Mouse (Mus musculus) neural tube, embryonic 15.5 days (tissue): Measurements from ENCODE around the gene Qtrt1. TPM values are rescaled to one million over a fixed set of nuclear protein-coding genes. Genes with fewer than 3 reads are reported as not detected.

Experiments used
- ATAC-seq: fragments of 200-750 bp; cut with Nextera tagmentation; 2 replicates; pipeline ENCODE4 v1.8.0; 2017; ENCODE audit warnings: mild to moderate bottlenecking, moderate TSS enrichment, moderate library complexity; ENCODE audit not compliant: low FRiP score
- H3K27ac ChIP-seq: fragments of 300-500 bp; sonication (generic); replicated peaks from 2 replicates; pipeline ENCODE4 v1.5.1; 2015; ENCODE audit warnings: mild to moderate bottlenecking, inconsistent platforms
- H3K27me3 ChIP-seq: fragments of 300-500 bp; sonication (generic); replicated peaks from 2 replicates; pipeline ENCODE4 v1.6.1; 2015; ENCODE audit warnings: inconsistent platforms
- H3K36me3 ChIP-seq: fragments of 300-500 bp; sonication (generic); 2 replicates; pipeline ENCODE4 v1.6.1; 2015; ENCODE audit warnings: inconsistent platforms
- H3K4me1 ChIP-seq: fragments of 300-500 bp; sonication (generic); 2 replicates; pipeline ENCODE4 v1.6.1; 2015; ENCODE audit warnings: inconsistent platforms
- H3K4me2 ChIP-seq: fragments of 300-500 bp; sonication (generic); 2 replicates; pipeline ENCODE4 v1.6.1; 2015; ENCODE audit warnings: inconsistent platforms, mild to moderate bottlenecking, moderate library complexity
- H3K4me3 ChIP-seq: fragments of 300-500 bp; sonication (generic); replicated peaks from 2 replicates; pipeline ENCODE4 v1.5.1; 2015; ENCODE audit warnings: mild to moderate bottlenecking, inconsistent platforms
- H3K9ac ChIP-seq: fragments of 300-500 bp; sonication (generic); replicated peaks from 2 replicates; pipeline ENCODE4 v1.6.1; 2015; ENCODE audit warnings: mild to moderate bottlenecking, inconsistent platforms
- H3K9me3 ChIP-seq: fragments of 300-500 bp; sonication (generic); replicated peaks from 2 replicates; pipeline ENCODE4 v1.6.1; 2016; ENCODE audit warnings: inconsistent platforms
- WGBS: fragments of 180-500 bp; shearing (Covaris S2); methylation state at CpG from one replicate; pipeline ENCODE4 v1.1.7; 2015; ENCODE audit warnings: mixed read lengths; 5-methylcytosine and 5-hydroxymethylcytosine counted together
- polyA plus RNA-seq: library from polyadenylated mRNA; unstranded; fragments of >200 nt; fragmentation: Nextera tagmentation; extraction: Ambion mirVana; gene quantifications from 2 replicates; pipeline ENCODE4 v1.2.1, GENCODE M21; 2015

Qtrt1 gene
- polyA plus RNA-seq, 1 experiment from 2014 or later, result 55.6 TPM

GRCm38 (mm10) chr9:21395692-21396091, 15.9 kb upstream of the Qtrt1 start:
- Histone ChIP-seq H3K9ac (no peak overlapping the region), H3K36me3 (peaks cover 96% of the 10 kb centered on the region), H3K4me2 (no peak overlapping the region), H3K27me3 (no peaks in the 10 kb centered on the region), H3K9me3 (no peaks in the 10 kb centered on the region), H3K27ac (no peak overlapping the region), H3K4me3 (no peak overlapping the region), H3K4me1 (no peaks in the 10 kb centered on the region)
- no peak for ATAC-seq
- 90% methylated on average over 3 of the region's 3 CpGs for WGBS

GRCm38 (mm10) chr9:21397170-21397569, 14.5 kb upstream of the Qtrt1 start:
- no peak overlapping the region for H3K4me3 ChIP-seq
- 96% methylated on average over 3 of the region's 3 CpGs for WGBS
- ATAC-seq, result no peak

GRCm38 (mm10) chr9:21401042-21401441, 10.6 kb upstream of the Qtrt1 start:
- ATAC-seq, result no peak
- Histone ChIP-seq H3K36me3 (peaks cover 95% of the 10 kb centered on the region), H3K4me3 (no peak overlapping the region), H3K4me1 (no peaks in the 10 kb centered on the region), H3K9ac (no peak overlapping the region), H3K9me3 (no peaks in the 10 kb centered on the region), H3K4me2 (no peak overlapping the region), H3K27me3 (no peaks in the 10 kb centered on the region), H3K27ac (no peak overlapping the region)
- 94% methylated on average over 9 of the region's 9 CpGs for WGBS

More at GRCm38 (mm10) chr9:21397170-21397569, 14.5 kb upstream of the Qtrt1 start:
- no peaks in the 10 kb centered on the region for H3K27me3 ChIP-seq
- H3K4me2 ChIP-seq, result no peak overlapping the region
- H3K4me1 ChIP-seq, result no peaks in the 10 kb centered on the region
- H3K36me3 ChIP-seq, result peaks cover 96% of the 10 kb centered on the region
- no peak overlapping the region for H3K27ac ChIP-seq
- H3K9me3 ChIP-seq, result no peaks in the 10 kb centered on the region
- no peak overlapping the region for H3K9ac ChIP-seq

- H3K36me3 ChIP-seq, result peaks cover 90% of the 10 kb centered on the region
- no peak for ATAC-seq
- no peak overlapping the region for H3K4me2 ChIP-seq
- no peaks in the 10 kb centered on the region for H3K27me3 ChIP-seq
- no peaks in the 10 kb centered on the region for H3K9me3 ChIP-seq
- 86% methylated on average over 11 of the region's 11 CpGs for WGBS
- H3K9ac ChIP-seq, result no peak overlapping the region
- no peak overlapping the region for H3K4me3 ChIP-seq
- H3K27ac ChIP-seq, result no peak overlapping the region
- peaks cover 3% of the 10 kb centered on the region; the same call in 1 of the 2 replicates for H3K4me1 ChIP-seq
Measured at GRCm38 (mm10) chr9:21402764-21403253, 8.8 kb upstream of the Qtrt1 start.

- 94% methylated on average over 5 of the region's 5 CpGs for whole genome bisulfite sequencing
Measured at GRCm38 (mm10) chr9:21403745-21404144, 7.9 kb upstream of the Qtrt1 start.

GRCm38 (mm10) chr9:21405525-21405924, 6.1 kb upstream of the Qtrt1 start:
- Histone ChIP-seq H3K9ac (no peak overlapping the region), H3K4me3 (no peak overlapping the region), H3K27ac (no peak overlapping the region), H3K36me3 (peaks cover 63% of the 10 kb centered on the region), H3K27me3 (no peaks in the 10 kb centered on the region), H3K4me2 (no peak overlapping the region), H3K9me3 (no peaks in the 10 kb centered on the region), H3K4me1 (peaks cover 15% of the 10 kb centered on the region; the same call in 1 of the 2 replicates)
- 80% methylated on average over 4 of the region's 4 CpGs for WGBS
- no peak for ATAC-seq

More at GRCm38 (mm10) chr9:21403745-21404144, 7.9 kb upstream of the Qtrt1 start:
- H3K9ac ChIP-seq, result no peak overlapping the region
- no peak overlapping the region for H3K4me2 ChIP-seq
- peaks cover 12% of the 10 kb centered on the region; the same call in 1 of the 2 replicates for H3K4me1 ChIP-seq
- H3K36me3 ChIP-seq, result peaks cover 81% of the 10 kb centered on the region
- no peak overlapping the region for H3K27ac ChIP-seq
- no peak overlapping the region for H3K4me3 ChIP-seq
- no peak for ATAC-seq
- H3K27me3 ChIP-seq, result no peaks in the 10 kb centered on the region
- H3K9me3 ChIP-seq, result no peaks in the 10 kb centered on the region

- 4% methylated on average over 4 of the region's 4 CpGs for WGBS
- Histone ChIP-seq H3K9ac (no peak overlapping the region), H3K9me3 (no peaks in the 10 kb centered on the region), H3K4me1 (peaks cover 30% of the 10 kb centered on the region), H3K27ac (peak overlapping the region; percentile 45; the same call in 1 of the 2 replicates), H3K36me3 (peaks cover 40% of the 10 kb centered on the region), H3K4me2 (no peak overlapping the region), H3K27me3 (no peaks in the 10 kb centered on the region), H3K4me3 (no peak overlapping the region)
- ATAC-seq, result no peak
Measured at GRCm38 (mm10) chr9:21407951-21408350, 3.7 kb upstream of the Qtrt1 start.

GRCm38 (mm10) chr9:21408624-21409023, 3.0 kb upstream of the Qtrt1 start:
- ATAC-seq, result no peak
- Histone ChIP-seq H3K27me3 (no peaks in the 10 kb centered on the region), H3K9ac (no peak overlapping the region), H3K27ac (no peak overlapping the region), H3K4me3 (no peak overlapping the region), H3K4me1 (peaks cover 34% of the 10 kb centered on the region), H3K4me2 (no peak overlapping the region), H3K9me3 (no peaks in the 10 kb centered on the region), H3K36me3 (peaks cover 34% of the 10 kb centered on the region)
- 76% methylated on average over 7 of the region's 7 CpGs for WGBS

- H3K9ac ChIP-seq, result no peak overlapping the region
- H3K27ac ChIP-seq, result no peak overlapping the region
- no peaks in the 10 kb centered on the region for H3K27me3 ChIP-seq
- H3K36me3 ChIP-seq, result peaks cover 23% of the 10 kb centered on the region
- H3K4me2 ChIP-seq, result no peak overlapping the region
- 36% methylated on average over 9 of the region's 9 CpGs for WGBS
- H3K4me1 ChIP-seq, result peaks cover 41% of the 10 kb centered on the region
- H3K9me3 ChIP-seq, result no peaks in the 10 kb centered on the region
- H3K4me3 ChIP-seq, result no peak overlapping the region
- ATAC-seq, result no peak
Measured at GRCm38 (mm10) chr9:21409592-21410317, 1.9 kb upstream of the Qtrt1 start.

- no peaks in the 10 kb centered on the region for H3K27me3 ChIP-seq
- H3K27ac ChIP-seq, result no peak overlapping the region
- H3K4me3 ChIP-seq, result no peak overlapping the region
- 93% methylated on average over 2 of the region's 2 CpGs for WGBS
- no peak overlapping the region for H3K9ac ChIP-seq
- H3K4me2 ChIP-seq, result no peak overlapping the region
- H3K9me3 ChIP-seq, result no peaks in the 10 kb centered on the region
- peaks cover 17% of the 10 kb centered on the region for H3K4me1 ChIP-seq
- H3K36me3 ChIP-seq, result peaks cover 49% of the 10 kb centered on the region
- ATAC-seq, result no peak
Measured at GRCm38 (mm10) chr9:21417866-21418265, 6.2 kb downstream of the Qtrt1 start.

- Histone ChIP-seq H3K27me3 (no peaks in the 10 kb centered on the region), H3K36me3 (peaks cover 49% of the 10 kb centered on the region), H3K4me3 (no peak overlapping the region), H3K27ac (no peak overlapping the region), H3K9ac (no peak overlapping the region), H3K9me3 (no peaks in the 10 kb centered on the region), H3K4me2 (no peak overlapping the region), H3K4me1 (peaks cover 10% of the 10 kb centered on the region; the same call in 1 of the 2 replicates)
- 91% methylated on average over 2 of the region's 2 CpGs for WGBS
- ATAC-seq, result no peak
Measured at GRCm38 (mm10) chr9:21419646-21420045, 8.0 kb downstream of the Qtrt1 start.
